Mouse (Mus musculus): ENCODE data around the gene Pcid2. TPM values are rescaled to one million over a fixed set of nuclear protein-coding genes. Genes with fewer than 3 reads are reported as not detected.
"Not testable (repeated sequence)": the region's sequence is repeated elsewhere in the genome, so short reads cannot be mapped to it uniquely, and the experiment has no call there.

Pcid2 gene
- 10 to 100 TPM; 32.3 to 36.5 TPM for polyA plus RNA-seq (2017; shearing (Covaris generic))

GRCm38 (mm10) chr8:13105087-13105881 lies at the start of gene Pcid2, which contains the start of gene Cul4a:
Gene Pcid2 (minus strand): TSS chr8:13105459.
Gene Cul4a (plus strand): TSS chr8:13105621.
- peak; percentile 85 for ATAC-seq

DNA sequence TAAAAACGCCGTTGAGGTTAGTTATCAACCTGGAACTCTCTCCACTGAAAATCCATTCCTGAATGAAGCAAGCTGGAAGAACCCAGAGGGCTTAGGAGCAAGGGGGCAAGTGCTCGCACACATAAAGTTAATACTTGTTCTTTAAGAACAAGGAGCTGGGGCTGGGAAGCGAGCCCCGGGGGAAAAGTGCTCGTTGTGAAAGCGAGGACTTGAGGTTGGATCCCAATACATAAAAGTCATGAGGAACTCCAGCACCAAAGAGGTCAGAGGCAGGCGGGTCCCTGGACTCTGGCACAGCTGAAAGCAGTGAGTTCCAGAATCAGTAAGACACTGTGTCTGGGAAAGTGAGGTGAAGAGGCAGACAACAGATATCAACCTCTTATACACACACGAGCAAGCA lies 48.8 kb upstream of the Pcid2 start:
- ATAC-seq, result no peak

- ATAC-seq, result no peak
These were observed 45.7 kb upstream of the Pcid2 start for GRCm38 (mm10) chr8:13150929-13151328.

GRCm38 (mm10) chr8:13149866-13150265 lies 44.6 kb upstream of the Pcid2 start:
- ATAC-seq, result no peak

GRCm38 (mm10) chr8:13149287-13149686 lies 44.0 kb upstream of the Pcid2 start:
- ATAC-seq, result no peak

GRCm38 (mm10) chr8:13148476-13148875 lies 43.2 kb upstream of the Pcid2 start:
- no peak for ATAC-seq

- ATAC-seq, result no peak
These were observed 36.4 kb upstream of the Pcid2 start for GRCm38 (mm10) chr8:13141681-13142080.

GRCm38 (mm10) chr8:13139641-13140182 lies 34.5 kb upstream of the Pcid2 start:
- ATAC-seq, result no peak

GRCm38 (mm10) chr8:13132220-13132619 lies 27.0 kb upstream of the Pcid2 start:
- ATAC-seq, result not testable (repeated sequence)

GRCm38 (mm10) chr8:13124897-13125296 lies 19.6 kb upstream of the Pcid2 start:
- no peak for ATAC-seq

GRCm38 (mm10) chr8:13122887-13123421 lies 17.7 kb upstream of the Pcid2 start:
- no peak for ATAC-seq

DNA sequence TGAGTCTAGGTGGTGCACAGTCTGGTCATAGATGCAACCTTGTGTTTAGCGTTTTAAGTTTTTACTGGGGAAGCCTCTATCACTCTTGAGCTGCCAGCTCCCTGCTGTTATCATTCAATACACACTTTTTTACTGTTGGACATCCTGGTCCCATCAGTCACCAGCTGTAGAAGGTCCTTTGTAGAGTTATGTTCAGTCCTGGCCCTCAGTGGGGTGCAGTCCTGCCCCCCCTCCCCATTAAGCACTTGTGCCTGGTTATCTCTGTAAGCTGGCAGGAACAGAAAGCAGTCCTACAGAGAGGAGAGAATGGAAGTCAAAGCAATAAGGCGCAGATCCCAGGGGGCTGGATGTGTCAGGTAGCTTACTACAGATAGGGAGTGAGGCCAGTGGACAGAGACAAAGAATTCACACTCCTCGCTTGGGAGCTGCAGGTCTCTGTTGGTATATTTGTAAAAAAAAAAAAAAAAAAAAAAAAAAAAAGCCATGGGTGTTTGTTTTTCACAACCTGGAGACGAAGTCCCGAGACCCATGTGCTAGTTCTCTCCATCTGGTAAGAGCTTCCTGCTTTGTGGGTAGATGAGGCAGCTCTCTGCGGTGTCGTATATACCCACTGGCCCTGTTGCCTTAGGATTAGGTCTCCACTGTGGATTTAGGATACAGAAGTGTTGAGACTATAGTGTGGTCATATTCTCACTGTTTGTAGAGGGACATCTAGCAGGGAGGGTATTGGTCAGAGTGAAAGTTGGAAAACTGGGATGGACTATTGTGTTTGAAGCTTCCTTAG lies 15.8 kb upstream of the Pcid2 start:
- no peak for ATAC-seq

GRCm38 (mm10) chr8:13118516-13118915 lies 13.3 kb upstream of the Pcid2 start:
- ATAC-seq, result no peak

DNA sequence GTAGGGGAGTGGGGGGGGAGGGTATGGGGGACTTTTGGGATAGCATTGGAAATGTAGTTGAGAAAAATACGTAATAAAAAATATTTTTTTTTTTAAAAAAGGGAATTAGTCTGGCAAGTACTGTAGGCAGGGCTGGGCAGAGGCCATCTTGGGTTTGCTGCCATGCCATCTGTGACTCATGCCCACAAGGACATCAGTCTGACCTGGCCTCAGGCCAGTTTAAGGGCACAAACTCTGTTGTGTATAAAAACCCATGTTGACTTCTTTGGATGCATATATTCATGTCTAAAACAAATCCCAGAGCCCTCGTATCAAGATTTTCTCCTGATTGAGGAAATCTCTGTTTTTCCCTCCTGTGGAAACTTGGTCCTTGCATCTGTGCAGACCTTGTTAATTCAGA lies 11.8 kb upstream of the Pcid2 start:
- no peak for ATAC-seq

DNA sequence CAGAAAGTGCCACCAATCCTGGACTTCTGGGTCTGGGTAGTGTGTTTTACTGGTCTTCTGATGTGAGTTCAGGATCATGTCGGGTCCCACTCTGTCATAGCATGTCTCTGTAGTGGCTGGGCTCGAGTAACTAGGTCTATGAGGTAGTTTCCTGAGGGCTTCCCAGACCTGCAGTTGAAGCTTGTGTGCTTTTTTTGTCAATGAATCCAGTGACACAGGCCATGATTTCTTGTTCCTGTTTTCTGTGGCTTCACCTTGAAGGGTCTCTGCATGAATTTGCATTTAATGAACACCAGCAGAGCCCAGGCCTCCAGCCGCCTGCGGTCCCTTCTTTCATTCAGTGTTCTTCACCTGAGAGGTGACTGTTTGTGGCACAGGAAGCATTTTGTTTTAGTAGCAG lies 8.0 kb upstream of the Pcid2 start:
- ATAC-seq, result no peak

DNA sequence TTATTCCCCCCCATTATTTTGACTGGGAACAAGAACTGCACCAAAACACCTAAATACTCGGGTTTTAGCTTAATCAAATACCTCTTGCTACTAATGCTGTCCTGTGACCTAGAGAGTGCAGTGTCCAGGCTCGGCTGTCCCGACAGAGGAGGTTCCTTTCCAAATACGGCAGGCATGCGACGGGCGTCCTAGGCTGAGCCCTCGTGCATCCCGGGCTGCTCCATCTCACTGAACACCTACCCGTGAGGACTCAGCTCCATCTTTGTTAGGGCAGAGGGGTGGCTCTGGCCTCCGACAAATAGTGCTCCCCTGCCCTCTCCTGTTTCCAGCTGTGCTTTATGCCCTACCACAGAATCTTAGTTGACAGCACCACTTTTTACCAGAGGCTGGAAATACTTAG lies 6.7 kb upstream of the Pcid2 start:
- ATAC-seq, result no peak

GRCm38 (mm10) chr8:13109416-13109960 lies 4.2 kb upstream of the Pcid2 start:
- no peak for ATAC-seq

- no peak for ATAC-seq
These were observed 3.7 kb upstream of the Pcid2 start for GRCm38 (mm10) chr8:13108967-13109366.

GRCm38 (mm10) chr8:13107990-13108638 lies 2.9 kb upstream of the Pcid2 start:
- ATAC-seq, result no peak

DNA sequence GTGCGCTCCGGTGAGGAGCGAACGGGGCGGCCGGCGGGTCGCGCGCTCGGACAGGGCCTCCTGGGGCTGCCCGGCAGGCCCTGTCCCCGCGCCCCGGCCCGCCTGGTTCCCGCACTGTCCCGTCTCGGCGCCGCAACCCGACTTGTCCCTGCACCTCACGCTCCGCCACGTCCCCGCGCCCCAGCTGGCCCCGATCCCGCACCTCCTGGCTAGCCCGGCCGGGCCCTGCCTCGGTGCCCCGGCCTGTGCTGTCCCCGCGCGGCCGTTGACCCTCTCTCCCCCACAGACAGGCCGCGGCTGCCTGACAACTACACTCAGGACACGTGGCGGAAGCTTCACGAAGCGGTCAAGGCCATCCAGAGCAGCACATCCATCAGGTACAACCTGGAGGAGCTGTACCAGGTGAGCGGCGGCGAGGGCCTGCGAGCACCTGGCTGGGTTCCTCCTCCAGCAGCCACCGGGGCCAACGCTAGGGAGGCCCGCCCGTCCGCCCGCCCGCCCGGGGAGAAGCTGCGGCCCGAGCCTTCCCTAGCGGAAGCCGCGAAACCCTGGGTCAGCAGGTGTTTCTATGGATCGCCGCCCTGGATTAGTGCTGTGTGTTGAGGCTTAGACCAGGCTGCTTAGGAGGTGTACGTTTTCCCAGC lies 771 bp upstream of the Pcid2 start:
- no peak for ATAC-seq

DNA sequence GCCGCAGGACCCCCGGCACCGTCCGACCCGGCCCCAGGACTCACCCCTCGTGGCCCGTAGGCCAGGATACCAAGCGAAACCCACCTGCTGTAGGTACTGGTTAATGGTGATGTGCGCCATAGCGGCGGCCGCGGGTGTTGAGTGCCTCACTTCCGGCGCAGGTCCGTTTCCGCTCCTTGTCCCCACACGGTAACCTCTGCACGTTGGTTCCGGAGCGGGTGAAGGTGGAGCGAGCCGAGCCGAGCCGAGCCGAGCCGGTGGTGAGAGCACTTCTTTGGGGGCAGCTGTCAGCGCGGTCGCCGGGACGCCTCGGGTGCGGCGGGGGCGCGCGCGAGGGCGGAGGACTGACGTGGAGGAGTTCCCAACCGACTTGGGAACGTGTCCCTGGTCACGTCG lies 570 bp downstream of the Pcid2 start:
- peak; percentile 63 for ATAC-seq

DNA sequence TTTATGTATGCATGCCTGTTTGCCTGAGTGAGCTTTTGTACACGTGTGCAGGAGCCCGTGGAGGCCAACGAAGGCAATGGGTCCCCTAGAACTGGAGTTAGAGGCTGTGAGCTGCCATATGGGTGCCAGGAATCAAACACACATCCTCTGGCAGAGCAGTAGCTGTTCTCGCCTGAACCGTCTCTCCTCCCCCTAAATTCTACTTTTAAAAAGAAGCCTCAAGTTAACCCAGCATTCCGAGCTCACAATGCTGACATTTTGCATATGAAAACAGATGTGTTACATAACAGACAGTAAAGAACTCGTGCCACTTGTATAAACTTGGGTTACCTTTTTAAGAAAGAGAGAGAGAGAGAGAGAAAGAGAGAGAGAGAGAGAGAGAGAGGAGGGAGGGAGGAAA lies 27.7 kb downstream of the Pcid2 start:
- ATAC-seq, result no peak

All from activated CD4-positive, CD25-positive, alpha-beta regulatory T cell, adult 4 months (primary cell).